Mouse (Mus musculus) MEL (cell line): ENCODE measurements around the gene Gm960.

ENCODE experiments used
- KAT2A ChIP-seq: conservative IDR thresholded peaks from 2 replicates; pipeline ENCODE4 v1.6.1; 2012; ENCODE audit warnings: low read depth, low read length, improper control_type of control experiment, inconsistent platforms
- MAX ChIP-seq: IDR thresholded peaks from 2 replicates; pipeline ENCODE4 v1.6.1; 2011; ENCODE audit warnings: low read length, improper control_type of control experiment
- POLR2A ChIP-seq, 2 experiments: IDR thresholded peaks; 2 replicates each; pipeline ENCODE4 v1.6.1; 2011 to 2012; ENCODE audit warnings: low read length in 2 of 2, mild to moderate bottlenecking in 2 of 2, control low read depth in 1 of 2, improper control_type of control experiment in 1 of 2, low read depth in 1 of 2, moderate library complexity in 1 of 2; ENCODE audit not compliant: control insufficient read depth in 1 of 2, insufficient read depth in 1 of 2, poor library complexity in 1 of 2
- POLR2AphosphoS2 ChIP-seq: IDR thresholded peaks from 2 replicates; pipeline ENCODE4 v1.6.1; 2011; ENCODE audit warnings: low read length, improper control_type of control experiment
- RAD21 ChIP-seq: IDR thresholded peaks from 2 replicates; pipeline ENCODE4 v1.6.1; 2011; ENCODE audit warnings: mild to moderate bottlenecking, low read depth, low read length, improper control_type of control experiment
- RCOR1 ChIP-seq: IDR thresholded peaks from 2 replicates; pipeline ENCODE4 v1.6.1; 2012; ENCODE audit warnings: low read depth, mild to moderate bottlenecking, inconsistent platforms, low read length, improper control_type of control experiment
- TAL1 ChIP-seq: IDR thresholded peaks from 2 replicates; pipeline ENCODE4 v1.6.1; 2012; ENCODE audit warnings: mild to moderate bottlenecking, inconsistent platforms, low read length, moderate library complexity, mixed read lengths

DNA sequence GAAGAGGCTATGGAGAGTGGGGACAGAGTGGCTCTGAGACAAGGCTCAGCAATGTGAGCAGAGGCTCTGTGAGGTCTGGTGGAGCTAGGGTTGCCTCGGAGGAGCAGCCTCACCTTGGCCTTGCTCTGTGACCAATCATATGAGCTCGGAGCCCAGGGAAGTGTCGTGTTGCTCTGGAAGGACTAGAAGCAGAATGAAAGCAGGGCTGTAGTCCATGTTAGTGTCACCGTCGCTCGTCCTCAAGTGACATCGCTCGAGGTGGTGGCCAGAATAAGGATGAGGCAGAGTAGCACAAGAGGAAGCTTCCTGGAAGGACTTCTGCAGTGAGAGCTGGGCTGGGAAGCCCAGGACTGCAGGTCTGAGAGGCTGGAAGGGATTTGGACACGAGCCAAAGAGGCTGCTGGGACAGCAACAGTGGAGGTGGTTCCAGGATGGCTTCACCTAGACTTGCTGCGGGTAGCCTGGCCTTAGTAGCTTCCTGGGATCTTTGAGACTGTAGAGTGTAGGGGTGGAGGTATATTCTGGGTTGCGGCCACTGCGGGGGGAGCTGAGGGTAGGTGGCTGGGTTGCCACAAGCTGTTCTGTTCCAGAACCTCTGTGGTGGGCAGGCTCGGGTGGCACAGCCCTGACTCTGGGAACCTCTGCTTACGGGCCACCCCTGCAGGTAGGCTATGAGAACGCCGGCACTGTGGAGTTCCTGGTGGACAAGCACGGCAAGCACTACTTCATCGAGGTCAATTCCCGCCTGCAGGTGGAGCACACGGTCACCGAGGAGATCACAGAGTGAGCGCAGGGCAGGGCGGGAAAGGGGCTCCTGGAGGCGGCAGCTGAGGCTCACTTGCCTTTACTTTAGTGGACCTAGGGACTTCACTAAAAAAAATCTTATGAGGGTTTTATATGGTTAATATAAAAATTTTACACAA lies 94.4 kb downstream of the Gm960 start:
- no peak for TF ChIP-seq POLR2A (IDR thresholded peaks at IDR 0.05; ENCODE audit: control insufficient read depth in 1 of 2, insufficient read depth in 1 of 2, low read depth in 1 of 2, low read length in 2 of 2, poor library complexity in 1 of 2)
- no peak for TF ChIP-seq TAL1
- no peak for TF ChIP-seq POLR2AphosphoS2
- TF ChIP-seq KAT2A: no peak
- no peak for TF ChIP-seq MAX
- TF ChIP-seq RCOR1: no peak
- TF ChIP-seq RAD21: no peak
